Mouse (Mus musculus): Measurements from ENCODE around the gene Tnrc6b.

Gene Tnrc6b

GRCm38 (mm10) chr15:80736553-80736952, 25.4 kb downstream of the Tnrc6b start:
- peak; percentile 13 for DNase-seq (ENCODE audit: low read depth, low spot score)

- DNase-seq (ENCODE audit: low read depth, low spot score), result no peak
Observed at GRCm38 (mm10) chr15:80738244-80738643, 27.1 kb downstream of the Tnrc6b start.

GRCm38 (mm10) chr15:80739972-80740371, 28.9 kb downstream of the Tnrc6b start:
- DNase-seq (ENCODE audit: low read depth, low spot score), result no peak

- DNase-seq (ENCODE audit: low read depth, low spot score), result no peak
Observed at GRCm38 (mm10) chr15:80741836-80742235, 30.7 kb downstream of the Tnrc6b start.

GRCm38 (mm10) chr15:80742991-80743474, 31.9 kb downstream of the Tnrc6b start:
- DNase-seq (ENCODE audit: low read depth, low spot score), result peak; percentile 43

- no peak for DNase-seq (ENCODE audit: low read depth, low spot score)
Observed at GRCm38 (mm10) chr15:80743606-80744005, 32.5 kb downstream of the Tnrc6b start.

- DNase-seq (ENCODE audit: low read depth, low spot score), result no peak
Observed at GRCm38 (mm10) chr15:80744667-80745422, 33.7 kb downstream of the Tnrc6b start.

GRCm38 (mm10) chr15:80748979-80749378, 37.9 kb downstream of the Tnrc6b start:
- no peak for DNase-seq (ENCODE audit: low read depth, low spot score)

- no peak for DNase-seq (ENCODE audit: low read depth, low spot score)
Observed at GRCm38 (mm10) chr15:80753351-80753750, 42.2 kb downstream of the Tnrc6b start.

GRCm38 (mm10) chr15:80754103-80754502, 43.0 kb downstream of the Tnrc6b start:
- DNase-seq (ENCODE audit: low read depth, low spot score), result no peak

- no peak for DNase-seq (ENCODE audit: low read depth, low spot score)
Observed at GRCm38 (mm10) chr15:80759451-80759850, 48.3 kb downstream of the Tnrc6b start.

- no peak for DNase-seq (ENCODE audit: low read depth, low spot score)
Observed at GRCm38 (mm10) chr15:80760504-80760903, 49.4 kb downstream of the Tnrc6b start.

- DNase-seq (ENCODE audit: low read depth, low spot score), result no peak
Observed at GRCm38 (mm10) chr15:80760935-80761334, 49.8 kb downstream of the Tnrc6b start.

- peak; percentile 72 for DNase-seq (ENCODE audit: low read depth, low spot score)
Observed at GRCm38 (mm10) chr15:80762621-80763020, 51.5 kb downstream of the Tnrc6b start.

GRCm38 (mm10) chr15:80764666-80765065, 53.6 kb downstream of the Tnrc6b start:
- DNase-seq (ENCODE audit: low read depth, low spot score), result no peak

GRCm38 (mm10) chr15:80765381-80765780, 54.3 kb downstream of the Tnrc6b start:
- DNase-seq (ENCODE audit: low read depth, low spot score), result peak; percentile 58

GRCm38 (mm10) chr15:80768216-80768615, 57.1 kb downstream of the Tnrc6b start:
- peak; percentile 84 for DNase-seq (ENCODE audit: low read depth, low spot score)

GRCm38 (mm10) chr15:80771926-80772441, 60.9 kb downstream of the Tnrc6b start:
- peak; percentile 44 for DNase-seq (ENCODE audit: low read depth, low spot score)

- DNase-seq (ENCODE audit: low read depth, low spot score), result no peak
Observed at GRCm38 (mm10) chr15:80774666-80775065, 63.6 kb downstream of the Tnrc6b start.

- DNase-seq (ENCODE audit: low read depth, low spot score), result peak; percentile 39
Observed at GRCm38 (mm10) chr15:80779006-80779405, 67.9 kb downstream of the Tnrc6b start.

- DNase-seq (ENCODE audit: low read depth, low spot score), result no peak
Observed at GRCm38 (mm10) chr15:80780154-80780751, 69.1 kb downstream of the Tnrc6b start.

GRCm38 (mm10) chr15:80781218-80781806, 70.2 kb downstream of the Tnrc6b start:
- DNase-seq (ENCODE audit: low read depth, low spot score), result no peak

Measured in 3T3-L1 (cell line).